Mouse (Mus musculus): Measurements from ENCODE around the gene Upb1. TPM values are rescaled to one million over a fixed set of nuclear protein-coding genes. Genes with fewer than 3 reads are reported as not detected.
"Not testable (repeated sequence)": the region's sequence is repeated elsewhere in the genome, so short reads cannot be mapped to it uniquely, and the experiment has no call there.

Upb1 gene
- total and polyA plus RNA-seq, 3 experiments = 0.70 to 0.89 (median 0.70) TPM

GRCm38 (mm10) chr10:75465781-75466550 lies 65.1 kb downstream of the Upb1 start:
- Histone ChIP-seq H3K27ac (peak overlapping the region; percentile 36), H3K36me3 (ENCODE audit: control insufficient read depth, insufficient read depth, low read length) (no peaks in the 10 kb centered on the region), H3K4me3 (no peak overlapping the region), H3K9ac (ENCODE audit: low read depth, low read length) (no peak overlapping the region), H3K79me2 (replicated peaks; ENCODE audit: control insufficient read depth, insufficient read depth, low read length) (no peaks in the 10 kb centered on the region), H3K27me3 (ENCODE audit: control insufficient read depth, insufficient read depth, low read length) (no peaks in the 10 kb centered on the region), H3K4me1 (ENCODE audit: control insufficient read depth, insufficient read depth, low read length) (peaks cover 5% of the 10 kb centered on the region)
- TF ChIP-seq CTCF (IDR thresholded peaks at IDR 0.05) (no peak), POLR2A (IDR thresholded peaks at IDR 0.05; ENCODE audit: insufficient read depth, low read depth, low read length) (no peak), EP300 (IDR thresholded peaks at IDR 0.05; ENCODE audit: insufficient read depth, low read depth, low read length) (no peak)
- WGBS = 30% methylated on average over 6 of the region's 6 CpGs
- intact Hi-C loops (cut with DNase I) = no loop called here
- DNase-seq = peak in 1 of 2 experiments; percentile 52

GRCm38 (mm10) chr10:75473411-75473810 lies 72.5 kb downstream of the Upb1 start:
- DNase-seq = no peak
- H3K9ac ChIP-seq (ENCODE audit: low read depth, low read length) = no peak overlapping the region
- 66% methylated on average over 8 of the region's 8 CpGs for WGBS
- no peaks in the 10 kb centered on the region for H3K27me3 ChIP-seq (ENCODE audit: control insufficient read depth, insufficient read depth, low read length)
- H3K79me2 ChIP-seq (replicated peaks; ENCODE audit: control insufficient read depth, insufficient read depth, low read length) = no peaks in the 10 kb centered on the region
- no peak overlapping the region for H3K4me3 ChIP-seq
- peaks cover 3% of the 10 kb centered on the region for H3K4me1 ChIP-seq (ENCODE audit: control insufficient read depth, insufficient read depth, low read length)
- H3K27ac ChIP-seq = no peak overlapping the region
- intact Hi-C loops (cut with DNase I) = no loop called here
- no peaks in the 10 kb centered on the region for H3K36me3 ChIP-seq (ENCODE audit: control insufficient read depth, insufficient read depth, low read length)
- TF ChIP-seq CTCF (IDR thresholded peaks at IDR 0.05) (no peak), EP300 (IDR thresholded peaks at IDR 0.05; ENCODE audit: insufficient read depth, low read depth, low read length) (no peak), POLR2A (IDR thresholded peaks at IDR 0.05; ENCODE audit: insufficient read depth, low read depth, low read length) (no peak)

DNA sequence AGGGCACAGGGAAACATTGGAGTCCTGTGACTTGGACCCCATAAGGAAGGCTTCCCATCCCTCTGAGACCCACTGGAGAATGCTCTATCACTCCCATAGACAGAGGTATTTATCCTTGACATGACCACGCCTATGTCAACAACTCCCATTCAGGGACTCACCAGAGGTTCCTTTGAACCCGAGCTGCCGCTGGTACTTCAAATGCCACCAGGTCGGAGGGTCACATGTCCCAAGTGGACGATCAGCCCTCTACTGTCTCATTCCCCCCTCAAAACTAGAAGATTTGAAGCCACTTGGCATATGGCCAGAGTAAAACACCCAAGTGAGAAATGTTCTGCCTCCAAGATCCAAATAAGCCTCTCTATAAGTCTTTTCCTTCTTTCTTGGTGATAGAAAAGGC lies 73.7 kb downstream of the Upb1 start:
- intact Hi-C loops (cut with DNase I) = no loop called here
- Histone ChIP-seq H3K9ac (ENCODE audit: low read depth, low read length) (no peak overlapping the region), H3K4me3 (no peak overlapping the region), H3K27me3 (ENCODE audit: control insufficient read depth, insufficient read depth, low read length) (no peaks in the 10 kb centered on the region), H3K36me3 (ENCODE audit: control insufficient read depth, insufficient read depth, low read length) (no peaks in the 10 kb centered on the region), H3K79me2 (replicated peaks; ENCODE audit: control insufficient read depth, insufficient read depth, low read length) (no peaks in the 10 kb centered on the region), H3K4me1 (ENCODE audit: control insufficient read depth, insufficient read depth, low read length) (peaks cover 3% of the 10 kb centered on the region), H3K27ac (no peak overlapping the region)
- TF ChIP-seq POLR2A (IDR thresholded peaks at IDR 0.05; ENCODE audit: insufficient read depth, low read depth, low read length) (no peak), CTCF (IDR thresholded peaks at IDR 0.05) (no peak), EP300 (IDR thresholded peaks at IDR 0.05; ENCODE audit: insufficient read depth, low read depth, low read length) (no peak)
- WGBS = 55% methylated on average over 5 of the region's 5 CpGs
- DNase-seq = no peak

DNA sequence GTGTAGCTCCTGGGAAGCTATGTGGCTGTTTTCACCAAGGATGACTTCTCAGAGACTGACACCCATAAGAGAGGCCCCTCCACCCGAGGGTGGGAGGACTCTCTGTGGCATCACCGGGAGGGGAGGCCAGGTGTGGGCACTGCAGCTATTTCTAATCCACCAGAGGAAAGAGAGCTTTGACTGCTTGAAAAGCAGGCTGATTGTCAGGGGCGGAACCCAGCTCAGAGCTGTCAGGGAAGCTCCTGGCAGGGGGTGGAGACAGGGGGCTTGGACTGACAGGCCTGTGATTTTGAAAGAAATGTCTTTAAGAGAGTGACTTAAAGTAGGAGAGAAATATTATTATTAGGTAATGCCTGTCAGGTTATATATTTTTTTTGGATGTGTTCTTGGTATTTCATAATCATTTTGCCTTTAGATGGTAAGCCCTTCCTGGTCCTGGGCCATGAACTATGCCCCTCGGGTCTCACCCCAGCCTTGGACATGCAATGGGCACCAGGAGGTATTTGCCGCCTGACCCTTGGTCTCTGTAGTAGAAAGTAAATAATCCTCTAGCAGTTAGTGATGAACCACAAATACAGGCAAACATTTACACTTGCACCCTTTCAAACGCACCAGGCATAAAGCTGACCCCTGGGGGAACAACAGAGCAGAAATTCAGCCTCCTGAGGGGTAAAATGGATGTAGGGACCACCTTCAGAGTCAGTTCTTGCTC lies 74.4 kb downstream of the Upb1 start:
- H3K4me1 ChIP-seq (ENCODE audit: control insufficient read depth, insufficient read depth, low read length); DNase-seq; intact Hi-C loops (cut with DNase I); H3K79me2 ChIP-seq (replicated peaks; ENCODE audit: control insufficient read depth, insufficient read depth, low read length); H3K27me3 ChIP-seq (ENCODE audit: control insufficient read depth, insufficient read depth, low read length); H3K9ac ChIP-seq (ENCODE audit: low read depth, low read length); H3K4me3 ChIP-seq; H3K36me3 ChIP-seq (ENCODE audit: control insufficient read depth, insufficient read depth, low read length); H3K27ac ChIP-seq: not testable (repeated sequence)
- 65% methylated on average over 5 of the region's 6 CpGs for WGBS

- no peak overlapping the region for H3K27ac ChIP-seq
- intact Hi-C loops (cut with DNase I) = no loop called here
- TF ChIP-seq CTCF (IDR thresholded peaks at IDR 0.05) (no peak), EP300 (IDR thresholded peaks at IDR 0.05; ENCODE audit: insufficient read depth, low read depth, low read length) (no peak), POLR2A (IDR thresholded peaks at IDR 0.05; ENCODE audit: insufficient read depth, low read depth, low read length) (no peak)
- H3K79me2 ChIP-seq (replicated peaks; ENCODE audit: control insufficient read depth, insufficient read depth, low read length) = no peaks in the 10 kb centered on the region
- H3K4me1 ChIP-seq (ENCODE audit: control insufficient read depth, insufficient read depth, low read length) = peaks cover 3% of the 10 kb centered on the region
- no peak overlapping the region for H3K9ac ChIP-seq (ENCODE audit: low read depth, low read length)
- H3K36me3 ChIP-seq (ENCODE audit: control insufficient read depth, insufficient read depth, low read length) = no peaks in the 10 kb centered on the region
- 56% methylated on average over 9 of the region's 9 CpGs for WGBS
- peak in 1 of 2 experiments; percentile 50 for DNase-seq
- H3K4me3 ChIP-seq = no peak overlapping the region
- H3K27me3 ChIP-seq (ENCODE audit: control insufficient read depth, insufficient read depth, low read length) = no peaks in the 10 kb centered on the region
Observed at GRCm38 (mm10) chr10:75477034-75477433, 76.1 kb downstream of the Upb1 start.

DNA sequence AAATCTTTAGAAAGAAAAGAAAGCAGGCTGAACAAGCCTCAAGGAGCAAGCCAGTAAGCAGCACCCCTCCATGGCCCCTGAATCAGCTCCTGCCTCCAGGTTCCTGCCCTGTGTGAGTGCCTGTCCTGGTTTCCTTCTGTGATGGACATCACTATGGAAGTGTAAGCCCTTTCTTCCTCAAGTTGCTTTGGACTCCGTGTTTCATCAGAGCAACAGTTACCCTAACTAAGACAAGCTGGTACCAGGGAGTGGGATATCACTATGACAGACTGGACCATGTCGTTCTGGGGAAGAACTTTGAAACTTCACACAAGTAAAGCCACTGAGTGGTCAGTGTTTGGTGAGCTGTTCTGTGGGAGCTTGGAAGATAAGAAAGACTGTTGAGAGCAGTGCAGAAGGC lies 79.0 kb downstream of the Upb1 start:
- 79% methylated on average over 2 of the region's 2 CpGs for WGBS
- H3K4me3 ChIP-seq = no peak overlapping the region
- TF ChIP-seq POLR2A (IDR thresholded peaks at IDR 0.05; ENCODE audit: insufficient read depth, low read depth, low read length) = no peak
- no peak for TF ChIP-seq EP300 (IDR thresholded peaks at IDR 0.05; ENCODE audit: insufficient read depth, low read depth, low read length)
- TF ChIP-seq CTCF (IDR thresholded peaks at IDR 0.05) = no peak
- no peaks in the 10 kb centered on the region for H3K36me3 ChIP-seq (ENCODE audit: control insufficient read depth, insufficient read depth, low read length)
- no peak for DNase-seq
- intact Hi-C loops (cut with DNase I) = no loop called here
- H3K27me3 ChIP-seq (ENCODE audit: control insufficient read depth, insufficient read depth, low read length) = no peaks in the 10 kb centered on the region
- H3K4me1 ChIP-seq (ENCODE audit: control insufficient read depth, insufficient read depth, low read length) = peaks cover 3% of the 10 kb centered on the region
- no peaks in the 10 kb centered on the region for H3K79me2 ChIP-seq (replicated peaks; ENCODE audit: control insufficient read depth, insufficient read depth, low read length)
- no peak overlapping the region for H3K9ac ChIP-seq (ENCODE audit: low read depth, low read length)
- H3K27ac ChIP-seq = no peak overlapping the region

All from heart, adult 2 months (tissue).